Mouse (Mus musculus) MEL (cell line): Measurements from ENCODE around the gene Rln3.
A peak's percentile ranks its signal among the peaks of the same experiment; 100 is the strongest.

ENCODE experiments used
- CTCF ChIP-seq, 3 experiments: IDR thresholded peaks in 2 of 3; conservative IDR thresholded peaks in 1 of 3; 2 replicates each; pipeline ENCODE4 v1.5.1; 2011 to 2012; ENCODE audit warnings: low read length in 3 of 3, low read depth in 2 of 3, mild to moderate bottlenecking in 2 of 3, improper control_type of control experiment in 1 of 3, inconsistent platforms in 1 of 3, mixed read lengths in 1 of 3, moderate library complexity in 1 of 3; ENCODE audit not compliant: control insufficient read depth in 1 of 3, insufficient read depth in 1 of 3, poor library complexity in 1 of 3, severe bottlenecking in 1 of 3
- E2F4 ChIP-seq: IDR thresholded peaks from 2 replicates; pipeline ENCODE4 v1.6.1; 2011; ENCODE audit warnings: low read depth, low read length, improper control_type of control experiment, borderline replicate concordance
- MAX ChIP-seq: IDR thresholded peaks from 2 replicates; pipeline ENCODE4 v1.6.1; 2011; ENCODE audit warnings: low read length, improper control_type of control experiment
- MYC ChIP-seq: IDR thresholded peaks from 2 replicates; pipeline ENCODE4 v1.6.1; 2011; ENCODE audit warnings: low read depth, mild to moderate bottlenecking, low read length, improper control_type of control experiment, moderate library complexity
- POLR2A ChIP-seq, 2 experiments: IDR thresholded peaks; 2 replicates each; pipeline ENCODE4 v1.6.1; 2011 to 2012; ENCODE audit warnings: low read length in 2 of 2, mild to moderate bottlenecking in 2 of 2, control low read depth in 1 of 2, improper control_type of control experiment in 1 of 2, low read depth in 1 of 2, moderate library complexity in 1 of 2; ENCODE audit not compliant: control insufficient read depth in 1 of 2, insufficient read depth in 1 of 2, poor library complexity in 1 of 2
- SIN3A ChIP-seq: IDR thresholded peaks from 2 replicates; pipeline ENCODE4 v1.6.1; 2012; ENCODE audit warnings: low read length, improper control_type of control experiment, inconsistent platforms
- TBP ChIP-seq: IDR thresholded peaks from 2 replicates; pipeline ENCODE4 v1.8.0; 2011; ENCODE audit warnings: low read depth, low read length, improper control_type of control experiment
- ZNF384 ChIP-seq: IDR thresholded peaks from 2 replicates; pipeline ENCODE4 v1.6.1; 2012; ENCODE audit warnings: low read depth, mild to moderate bottlenecking, inconsistent platforms, low read length, improper control_type of control experiment

DNA sequence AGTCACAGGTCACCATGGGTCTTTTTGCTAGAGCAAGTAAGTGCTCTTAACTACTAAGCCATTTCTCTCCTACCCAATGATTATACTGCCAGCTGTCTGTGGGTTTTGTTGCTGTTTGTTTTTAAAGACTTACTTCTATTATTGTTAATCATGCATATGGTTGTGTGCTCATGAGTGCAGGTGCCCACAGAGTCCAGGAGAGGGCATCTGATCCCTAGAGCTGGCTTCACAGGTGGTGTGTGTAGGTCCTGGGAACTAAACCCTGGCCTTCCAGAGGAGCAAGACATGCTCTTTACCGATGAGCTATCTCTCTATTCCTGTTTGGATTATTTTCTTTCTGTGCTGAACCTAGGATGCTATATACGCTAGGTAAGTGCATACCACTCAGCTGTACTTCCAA lies 14.4 kb upstream of the Rln3 start:
- TF ChIP-seq POLR2A (IDR thresholded peaks at IDR 0.05; ENCODE audit: control insufficient read depth in 1 of 2, insufficient read depth in 1 of 2, low read depth in 1 of 2, low read length in 2 of 2, poor library complexity in 1 of 2): no peak
- TF ChIP-seq ZNF384: no peak
- TF ChIP-seq SIN3A: no peak
- peak in 2 of 3 experiments; percentile 13 to 29; a peak in 2 of 6 replicates for TF ChIP-seq CTCF (IDR thresholded peaks at IDR 0.05 in 2 of 3, conservative IDR thresholded peaks at IDR 0.05 in 1 of 3; ENCODE audit: control insufficient read depth in 1 of 3, insufficient read depth in 1 of 3, low read depth in 2 of 3, low read length in 3 of 3, poor library complexity in 1 of 3, severe bottlenecking in 1 of 3)
- TF ChIP-seq E2F4: no peak
- TF ChIP-seq MAX: no peak
- TF ChIP-seq TBP: no peak
- TF ChIP-seq MYC: no peak
